Mouse (Mus musculus) G1E (cell line): ENCODE results near the gene Lyrm7.

Source experiments
- CTCF ChIP-seq: IDR thresholded peaks from 2 replicates; pipeline ENCODE4 v1.5.1; 2012; ENCODE audit warnings: low read depth, low read length, inconsistent platforms, mixed read lengths
- GATA1 ChIP-seq: IDR thresholded peaks from 2 replicates; pipeline ENCODE4 v1.6.1; 2012; ENCODE audit warnings: borderline replicate concordance, low read length, inconsistent platforms, mixed read lengths
- GATA2 ChIP-seq: IDR thresholded peaks from 2 replicates; pipeline ENCODE4 v1.6.1; 2012; ENCODE audit warnings: low read depth, low read length, inconsistent platforms, borderline replicate concordance
- POLR2AphosphoS5 ChIP-seq: IDR thresholded peaks from 2 replicates; pipeline ENCODE4 v1.6.1; 2012; ENCODE audit warnings: low read depth, low read length, inconsistent platforms; ENCODE audit not compliant: insufficient replicate concordance
- TAL1 ChIP-seq: conservative IDR thresholded peaks from 2 replicates; pipeline ENCODE4 v1.6.1; 2012; ENCODE audit warnings: low read depth, low read length, inconsistent platforms, mixed read lengths

GRCm38 (mm10) chr11:54794678-54795077, 66.0 kb downstream of the Lyrm7 start:
- TF ChIP-seq CTCF (no peak), POLR2AphosphoS5 (no peak), TAL1 (no peak), GATA1 (no peak), GATA2 (no peak)
